Mouse (Mus musculus) lung, embryonic 14.5 days (tissue): ENCODE results near the gene Rinl. TPM values are rescaled to one million over a fixed set of nuclear protein-coding genes. Genes with fewer than 3 reads are reported as not detected.

Source experiments
- ATAC-seq: fragments of 200-750 bp; cut with Nextera tagmentation; 2 replicates; pipeline ENCODE4 v1.8.0; 2017; ENCODE audit warnings: mild to moderate bottlenecking, moderate TSS enrichment, moderate library complexity; ENCODE audit not compliant: insufficient read depth
- DNase-seq: peaks from one replicate; pipeline ENCODE4 v3.0.0-alpha.2; 2015
- H3K27ac ChIP-seq: fragments of 300-500 bp; sonication (generic); 2 replicates; pipeline ENCODE4 v1.5.1; 2014; ENCODE audit warnings: low read depth, mild to moderate bottlenecking, moderate library complexity
- H3K27me3 ChIP-seq: fragments of 300-500 bp; sonication (generic); 2 replicates; pipeline ENCODE4 v1.6.1; 2014; ENCODE audit warnings: low read length, control low read depth; ENCODE audit not compliant: insufficient read depth
- H3K36me3 ChIP-seq: fragments of 300-500 bp; sonication (generic); 2 replicates; pipeline ENCODE4 v1.6.1; 2014; ENCODE audit warnings: control low read depth; ENCODE audit not compliant: insufficient read depth
- H3K4me1 ChIP-seq: fragments of 300-500 bp; sonication (generic); 2 replicates; pipeline ENCODE4 v1.6.1; 2014; ENCODE audit warnings: antibody characterized with exemption, control low read depth; ENCODE audit not compliant: insufficient read depth
- H3K4me2 ChIP-seq: fragments of 300-500 bp; sonication (generic); 2 replicates; pipeline ENCODE4 v1.6.1; 2014; ENCODE audit warnings: mild to moderate bottlenecking
- H3K4me3 ChIP-seq: fragments of 300-500 bp; sonication (generic); 2 replicates; pipeline ENCODE4 v1.5.1; 2014; ENCODE audit warnings: low read depth, low read length
- H3K9ac ChIP-seq: fragments of 300-500 bp; sonication (generic); 2 replicates; pipeline ENCODE4 v1.6.1; 2014
- H3K9me3 ChIP-seq: fragments of 300-500 bp; sonication (generic); 2 replicates; pipeline ENCODE4 v1.6.1; 2016; ENCODE audit warnings: low read depth, low read length, control low read depth
- CTCF ChIP-seq: IDR thresholded peaks from 2 replicates; pipeline ENCODE4 v1.5.1; 2016; ENCODE audit warnings: antibody characterized with exemption, low read depth
- WGBS: fragments of 180-500 bp; shearing (Covaris S2); extraction: QIAGEN DNeasy Blood & Tissue Kit; methylation state at CpG from one replicate; pipeline ENCODE4 v1.1.7; 2014; 5-methylcytosine and 5-hydroxymethylcytosine counted together
- polyA plus RNA-seq: library from polyadenylated mRNA; unstranded; fragments of >200 nt; fragmentation: Nextera tagmentation; extraction: Ambion mirVana; gene quantifications from 2 replicates; pipeline ENCODE4 v1.2.1, GENCODE M21; 2014

Rinl gene
- polyA plus RNA-seq, 1 experiment from 2014 or later = 6.8 TPM

GRCm38 (mm10) chr7:28812949-28813348, 24.2 kb downstream of the Rinl start:
- Histone ChIP-seq H3K9me3 (no peaks in the 10 kb centered on the region), H3K9ac (peak overlapping the region; percentile 92; the same call in 1 of the 2 replicates), H3K27me3 (no peaks in the 10 kb centered on the region), H3K4me3 (peak overlapping the region; percentile 81), H3K27ac (no peak overlapping the region), H3K4me2 (peak overlapping the region; percentile 95), H3K4me1 (peaks cover 10% of the 10 kb centered on the region), H3K36me3 (peaks cover 65% of the 10 kb centered on the region)
- WGBS = 71% methylated on average over 5 of the region's 5 CpGs
- ATAC-seq (no peak), DNase-seq (no peak)
- peak; percentile 36 for TF ChIP-seq CTCF

- Histone ChIP-seq H3K9ac (no peak overlapping the region), H3K27ac (no peak overlapping the region), H3K9me3 (no peaks in the 10 kb centered on the region), H3K27me3 (no peaks in the 10 kb centered on the region), H3K4me2 (no peak overlapping the region), H3K4me1 (0 out of 2 replicates have a peak, but pooled peaks cover 6% of the 10 kb centered on the region), H3K4me3 (no peak overlapping the region; the same call in 1 of the 2 replicates), H3K36me3 (peaks cover 80% of the 10 kb centered on the region)
- TF ChIP-seq CTCF = no peak
- DNase-seq = no peak
- WGBS = 71% methylated on average over 5 of the region's 5 CpGs
- ATAC-seq = no peak
Measured at GRCm38 (mm10) chr7:28814306-28815034, 25.7 kb downstream of the Rinl start.

GRCm38 (mm10) chr7:28815230-28815629, 26.5 kb downstream of the Rinl start:
- ATAC-seq = no peak
- H3K9ac ChIP-seq = 0 out of 2 replicates have a peak overlapping the region, but pooled peaks have one; percentile 9
- TF ChIP-seq CTCF = no peak
- H3K4me1 ChIP-seq = 0 out of 2 replicates have a peak, but pooled peaks cover 6% of the 10 kb centered on the region
- H3K4me3 ChIP-seq = no peak overlapping the region
- H3K4me2 ChIP-seq = no peak overlapping the region
- peaks cover 88% of the 10 kb centered on the region for H3K36me3 ChIP-seq
- no peak overlapping the region for H3K27ac ChIP-seq
- no peaks in the 10 kb centered on the region for H3K27me3 ChIP-seq
- WGBS = 87% methylated on average over 9 of the region's 9 CpGs
- DNase-seq = no peak
- no peaks in the 10 kb centered on the region for H3K9me3 ChIP-seq

- H3K4me1 ChIP-seq = 0 out of 2 replicates have a peak, but pooled peaks cover 6% of the 10 kb centered on the region
- H3K4me3 ChIP-seq = no peak overlapping the region
- no peak overlapping the region for H3K9ac ChIP-seq
- no peak overlapping the region for H3K27ac ChIP-seq
- no peaks in the 10 kb centered on the region for H3K27me3 ChIP-seq
- peaks cover 97% of the 10 kb centered on the region for H3K36me3 ChIP-seq
- H3K9me3 ChIP-seq = no peaks in the 10 kb centered on the region
- TF ChIP-seq CTCF = no peak
- ATAC-seq = no peak
- 79% methylated on average over 9 of the region's 9 CpGs for WGBS
- no peak for DNase-seq
- H3K4me2 ChIP-seq = no peak overlapping the region
Measured at GRCm38 (mm10) chr7:28816201-28816600, 27.4 kb downstream of the Rinl start.

GRCm38 (mm10) chr7:28816920-28817319, 28.2 kb downstream of the Rinl start:
- no peak overlapping the region for H3K9ac ChIP-seq
- H3K27me3 ChIP-seq = no peaks in the 10 kb centered on the region
- no peaks in the 10 kb centered on the region for H3K9me3 ChIP-seq
- no peak overlapping the region for H3K4me2 ChIP-seq
- H3K4me3 ChIP-seq = no peak overlapping the region
- 92% methylated on average over 10 of the region's 10 CpGs for WGBS
- no peak overlapping the region for H3K27ac ChIP-seq
- DNase-seq = no peak
- H3K4me1 ChIP-seq = 0 out of 2 replicates have a peak, but pooled peaks cover 6% of the 10 kb centered on the region
- no peak for ATAC-seq
- H3K36me3 ChIP-seq = peaks cover 100% of the 10 kb centered on the region
- TF ChIP-seq CTCF = no peak

GRCm38 (mm10) chr7:28817524-28817923, 28.8 kb downstream of the Rinl start:
- Histone ChIP-seq H3K27ac (no peak overlapping the region), H3K27me3 (no peaks in the 10 kb centered on the region), H3K9ac (peak overlapping the region; percentile 0; the same call in 1 of the 2 replicates), H3K4me3 (no peak overlapping the region), H3K9me3 (no peaks in the 10 kb centered on the region), H3K4me2 (no peak overlapping the region), H3K4me1 (0 out of 2 replicates have a peak, but pooled peaks cover 5% of the 10 kb centered on the region), H3K36me3 (peaks cover 100% of the 10 kb centered on the region)
- no peak for TF ChIP-seq CTCF
- no peak for ATAC-seq
- DNase-seq = no peak
- WGBS = 62% methylated on average over 6 of the region's 6 CpGs

GRCm38 (mm10) chr7:28817957-28818356, 29.2 kb downstream of the Rinl start:
- DNase-seq (no peak), ATAC-seq (no peak)
- 74% methylated on average over 4 of the region's 4 CpGs for WGBS
- Histone ChIP-seq H3K9ac (no peak overlapping the region), H3K4me2 (no peak overlapping the region), H3K9me3 (no peaks in the 10 kb centered on the region), H3K27ac (no peak overlapping the region), H3K27me3 (no peaks in the 10 kb centered on the region), H3K36me3 (peaks cover 100% of the 10 kb centered on the region), H3K4me1 (0 out of 2 replicates have a peak, but pooled peaks cover 3% of the 10 kb centered on the region), H3K4me3 (no peak overlapping the region)
- TF ChIP-seq CTCF = no peak
